Mouse (Mus musculus): ENCODE data around the gene Nsa2.
"Not testable (repeated sequence)": the region's sequence is repeated elsewhere in the genome, so short reads cannot be mapped to it uniquely, and the experiment has no call there.

- TF ChIP-seq CTCF (IDR thresholded peaks at IDR 0.05; ENCODE audit: control insufficient read depth, insufficient read depth, low read length); POLR2A (IDR thresholded peaks at IDR 0.05; ENCODE audit: borderline replicate concordance, control insufficient read depth, low read depth, low read length): not testable (repeated sequence)
Measured at GRCm38 (mm10) chr13:97130413-97130812, 7.3 kb downstream of the Nsa2 start.
